Mouse (Mus musculus): ENCODE data around the gene Oser1.

Oser1 gene

GRCm38 (mm10) chr2:163356113-163356840 is 68.2 kb downstream of the Oser1 start:
- no peak for DNase-seq (ENCODE audit: low spot score)

All from layer of hippocampus, adult 9-10 months (tissue).